20 mouse cellular contexts compared by ENCODE assay signal in genomic region chr12:99299900-99300299, GRCm38 (mm10).
DNase-seq lines count a peak whose midpoint lies in the region; ATAC-seq and TF ChIP-seq lines count a peak whose summit lies in the region.
"Had no signal": no experiment of that assay in that cellular context is flagged by ENCODE, and none has a peak within 500 bp of the region (broad histone marks: within the 10 kb centered on the region; RNA-seq: fewer than 3 reads in every experiment).

No protein-coding gene starts in this region.

- peak; percentile 65 for TF ChIP-seq EP300 in ES-Bruce4 (IDR thresholded peaks at IDR 0.05; ENCODE audit: insufficient read depth, low read depth, low read length)
- TF ChIP-seq EP300 in lung, postnatal 0 days (IDR thresholded peaks at IDR 0.05) = no peak

- H3K4me2 ChIP-seq in hindbrain, embryonic 11.5 days (replicated peaks; ENCODE audit: low read depth, low read length) = no peak overlapping the region
- no peak overlapping the region for H3K4me2 ChIP-seq in hindbrain, embryonic 14.5 days (replicated peaks)
- no peak overlapping the region for H3K4me2 ChIP-seq in forebrain, embryonic 11.5 days (ENCODE audit: low read depth, low read length, severe bottlenecking)
- H3K4me2 ChIP-seq in midbrain, embryonic 12.5 days (replicated peaks) = no peak overlapping the region; the same call in 1 of the 2 replicates
- no peak overlapping the region for H3K4me2 ChIP-seq in lung, postnatal 0 days (replicated peaks; ENCODE audit: low read depth, low read length)
- H3K4me2 ChIP-seq: heart, embryonic 15.5 days; limb, embryonic 13.5 days; liver, embryonic 13.5 days; lung, embryonic 15.5 days; neural tube, embryonic 13.5 days had no signal

- no peaks in the 10 kb centered on the region for H3K9me3 ChIP-seq in hindbrain, embryonic 11.5 days (ENCODE audit: control insufficient read depth, low read length)
- no peaks in the 10 kb centered on the region for H3K9me3 ChIP-seq in hindbrain, embryonic 14.5 days (ENCODE audit: control insufficient read depth, low read length)
- H3K9me3 ChIP-seq in ES-Bruce4 (replicated peaks; ENCODE audit: control insufficient read depth, insufficient read depth, low read length, poor library complexity, severe bottlenecking) = no peaks in the 10 kb centered on the region
- no peaks in the 10 kb centered on the region for H3K9me3 ChIP-seq in forebrain, embryonic 11.5 days (ENCODE audit: control insufficient read depth, low read length)
- H3K9me3 ChIP-seq in midbrain, embryonic 12.5 days = no peaks in the 10 kb centered on the region
- H3K9me3 ChIP-seq in lung, postnatal 0 days (ENCODE audit: low read length) = no peaks in the 10 kb centered on the region
- H3K9me3 ChIP-seq: embryonic facial prominence, embryonic 10.5 days; heart, embryonic 15.5 days; limb, embryonic 13.5 days; liver, embryonic 13.5 days; lung, embryonic 15.5 days; neural tube, embryonic 13.5 days had no signal

- no peak for DNase-seq in hindbrain, embryonic 11.5 days (ENCODE audit: low spot score)
- no peak for DNase-seq in hindbrain, embryonic 14.5 days (ENCODE audit: low spot score)
- DNase-seq in forebrain, embryonic 11.5 days (ENCODE audit: low spot score) = no peak
- DNase-seq in adipocyte (ENCODE audit: low spot score) = no peak
- no peak for DNase-seq in left cerebral cortex, adult 18-20 months (ENCODE audit: low spot score in 2 of 2)
- DNase-seq in lung, postnatal 0 days (ENCODE audit: low spot score) = no peak
- DNase-seq: cerebellum, adult 2 months; heart, postnatal 4 days; kidney, adult 18-20 months; liver, embryonic 13.5 days had no signal

- no peak for TF ChIP-seq POLR2A in ES-Bruce4 (IDR thresholded peaks at IDR 0.05; ENCODE audit: insufficient read depth, low read length)

- H3K4me1 ChIP-seq in hindbrain, embryonic 11.5 days (replicated peaks; ENCODE audit: control insufficient read depth, insufficient read depth, low read length) = peaks cover 9% of the 10 kb centered on the region; the same call in 1 of the 2 replicates
- peaks cover 42% of the 10 kb centered on the region for H3K4me1 ChIP-seq in hindbrain, embryonic 14.5 days (replicated peaks; ENCODE audit: control insufficient read depth, insufficient read depth, low read length)
- peaks cover 11% of the 10 kb centered on the region for H3K4me1 ChIP-seq in ES-Bruce4 (ENCODE audit: control insufficient read depth, insufficient read depth, low read length)
- peaks cover 16% of the 10 kb centered on the region for H3K4me1 ChIP-seq in forebrain, embryonic 11.5 days (replicated peaks; ENCODE audit: control insufficient read depth, insufficient read depth, low read length)
- peaks cover 55% of the 10 kb centered on the region for H3K4me1 ChIP-seq in midbrain, embryonic 12.5 days
- H3K4me1 ChIP-seq in lung, postnatal 0 days (ENCODE audit: insufficient read depth, low read depth, low read length) = no peaks in the 10 kb centered on the region

- TF ChIP-seq CTCF in ES-Bruce4 (IDR thresholded peaks at IDR 0.05; ENCODE audit: low read depth, low read length) = no peak
- no peak for TF ChIP-seq CTCF in lung, postnatal 0 days (IDR thresholded peaks at IDR 0.05)

- H3K4me3 ChIP-seq in hindbrain, embryonic 11.5 days (ENCODE audit: low read depth, low read length) = no peak overlapping the region
- H3K4me3 ChIP-seq in hindbrain, embryonic 14.5 days (replicated peaks; ENCODE audit: low read length) = no peak overlapping the region
- no peak overlapping the region for H3K4me3 ChIP-seq in ES-Bruce4 (ENCODE audit: low read depth, low read length)
- H3K4me3 ChIP-seq in forebrain, embryonic 11.5 days (ENCODE audit: low read depth, low read length) = no peak overlapping the region
- H3K4me3 ChIP-seq in midbrain, embryonic 12.5 days = no peak overlapping the region
- H3K4me3 ChIP-seq in lung, postnatal 0 days (ENCODE audit: low read depth, low read length) = no peak overlapping the region
- H3K4me3 ChIP-seq: embryonic facial prominence, embryonic 10.5 days; heart, embryonic 15.5 days; limb, embryonic 13.5 days; liver, embryonic 13.5 days; lung, embryonic 15.5 days; neural tube, embryonic 13.5 days had no signal

- H3K9ac ChIP-seq in hindbrain, embryonic 11.5 days (ENCODE audit: low read depth, low read length) = no peak overlapping the region
- no peak overlapping the region for H3K9ac ChIP-seq in hindbrain, embryonic 14.5 days
- H3K9ac ChIP-seq in ES-Bruce4 (ENCODE audit: low read depth, poor library complexity, severe bottlenecking) = no peak overlapping the region
- H3K9ac ChIP-seq in forebrain, embryonic 11.5 days (ENCODE audit: low read length) = no peak overlapping the region
- H3K9ac ChIP-seq in midbrain, embryonic 12.5 days (replicated peaks) = no peak overlapping the region
- no peak overlapping the region for H3K9ac ChIP-seq in lung, postnatal 0 days (replicated peaks; ENCODE audit: low read depth)
- H3K9ac ChIP-seq: heart, embryonic 15.5 days; limb, embryonic 13.5 days; liver, embryonic 13.5 days; lung, embryonic 15.5 days; neural tube, embryonic 13.5 days had no signal

- no peaks in the 10 kb centered on the region for H3K36me3 ChIP-seq in hindbrain, embryonic 11.5 days (ENCODE audit: control insufficient read depth, insufficient read depth, low read length)
- no peaks in the 10 kb centered on the region for H3K36me3 ChIP-seq in hindbrain, embryonic 14.5 days (replicated peaks; ENCODE audit: control insufficient read depth, insufficient read depth)
- H3K36me3 ChIP-seq in ES-Bruce4 (ENCODE audit: control insufficient read depth, insufficient read depth, low read length, poor library complexity, severe bottlenecking) = no peaks in the 10 kb centered on the region
- no peaks in the 10 kb centered on the region for H3K36me3 ChIP-seq in forebrain, embryonic 11.5 days (ENCODE audit: control insufficient read depth, insufficient read depth, low read length)
- H3K36me3 ChIP-seq in midbrain, embryonic 12.5 days = no peaks in the 10 kb centered on the region
- no peaks in the 10 kb centered on the region for H3K36me3 ChIP-seq in lung, postnatal 0 days (ENCODE audit: insufficient read depth, low read length)
- H3K36me3 ChIP-seq: heart, embryonic 15.5 days; limb, embryonic 13.5 days; liver, embryonic 13.5 days; lung, embryonic 15.5 days; neural tube, embryonic 13.5 days had no signal

- no peak overlapping the region for H3K27ac ChIP-seq in hindbrain, embryonic 11.5 days (ENCODE audit: low read depth, low read length)
- no peak overlapping the region for H3K27ac ChIP-seq in hindbrain, embryonic 14.5 days
- H3K27ac ChIP-seq in ES-Bruce4 (ENCODE audit: insufficient read depth, low read length) = no peak overlapping the region
- no peak overlapping the region for H3K27ac ChIP-seq in forebrain, embryonic 11.5 days (ENCODE audit: low read depth, low read length)
- H3K27ac ChIP-seq in midbrain, embryonic 12.5 days (replicated peaks) = peak overlapping the region; percentile 39; the same call in 1 of the 2 replicates
- no peak overlapping the region for H3K27ac ChIP-seq in lung, postnatal 0 days (ENCODE audit: low read length)
- H3K27ac ChIP-seq: heart, embryonic 15.5 days; kidney, postnatal 0 days; limb, embryonic 13.5 days; liver, embryonic 13.5 days; lung, embryonic 15.5 days; macrophage had no signal

- 29% methylated on average over 4 of the region's 4 CpGs for WGBS in hindbrain, embryonic 11.5 days
- WGBS in hindbrain, embryonic 14.5 days = 19% methylated on average over 4 of the region's 4 CpGs
- WGBS in forebrain, embryonic 11.5 days = 14% methylated on average over 4 of the region's 4 CpGs
- 18% methylated on average over 4 of the region's 4 CpGs for WGBS in midbrain, embryonic 12.5 days
- WGBS in lung, postnatal 0 days = 54% methylated on average over 4 of the region's 4 CpGs

- H3K27me3 ChIP-seq in hindbrain, embryonic 11.5 days (ENCODE audit: control insufficient read depth, insufficient read depth, low read length) = no peaks in the 10 kb centered on the region; the same call in 1 of the 2 replicates
- H3K27me3 ChIP-seq in hindbrain, embryonic 14.5 days (ENCODE audit: control insufficient read depth, insufficient read depth, low read length) = no peaks in the 10 kb centered on the region
- H3K27me3 ChIP-seq in ES-Bruce4 (ENCODE audit: control insufficient read depth, insufficient read depth, low read length, poor library complexity, severe bottlenecking) = peaks cover 4% of the 10 kb centered on the region; the same call in 1 of the 2 replicates
- H3K27me3 ChIP-seq in forebrain, embryonic 11.5 days (ENCODE audit: control insufficient read depth, insufficient read depth, low read length) = no peaks in the 10 kb centered on the region
- no peaks in the 10 kb centered on the region; the same call in 1 of the 2 replicates for H3K27me3 ChIP-seq in midbrain, embryonic 12.5 days
- no peaks in the 10 kb centered on the region for H3K27me3 ChIP-seq in lung, postnatal 0 days (replicated peaks; ENCODE audit: insufficient read depth, low read length)
- H3K27me3 ChIP-seq: heart, embryonic 15.5 days; limb, embryonic 13.5 days; liver, embryonic 13.5 days; lung, embryonic 15.5 days; neural tube, embryonic 13.5 days; Patski had no signal

- 0 out of 2 replicates have a peak, but pooled peaks have one; percentile 31 for ATAC-seq in hindbrain, embryonic 11.5 days (ENCODE audit: low FRiP score)
- no peak for ATAC-seq in hindbrain, embryonic 14.5 days (ENCODE audit: low FRiP score)
- ATAC-seq in forebrain, embryonic 11.5 days (replicated peaks; ENCODE audit: low FRiP score) = peak; percentile 60; the same call in 1 of the 2 replicates
- ATAC-seq in midbrain, embryonic 12.5 days (ENCODE audit: low FRiP score, low read depth) = peak; percentile 39; the same call in 1 of the 2 replicates
- ATAC-seq in lung, postnatal 0 days = no peak
- ATAC-seq: Patski had no signal

Comparison
In these comparisons a context has a peak if more than half of its experiments do, and no peak if none do; other contexts are left out.
1. ATAC-seq: peak in hindbrain, embryonic 11.5 days (single experiment), forebrain, embryonic 11.5 days (single experiment) and midbrain, embryonic 12.5 days (single experiment); none in hindbrain, embryonic 14.5 days (single experiment) and lung, postnatal 0 days (single experiment).